In the genomic region with DNA sequence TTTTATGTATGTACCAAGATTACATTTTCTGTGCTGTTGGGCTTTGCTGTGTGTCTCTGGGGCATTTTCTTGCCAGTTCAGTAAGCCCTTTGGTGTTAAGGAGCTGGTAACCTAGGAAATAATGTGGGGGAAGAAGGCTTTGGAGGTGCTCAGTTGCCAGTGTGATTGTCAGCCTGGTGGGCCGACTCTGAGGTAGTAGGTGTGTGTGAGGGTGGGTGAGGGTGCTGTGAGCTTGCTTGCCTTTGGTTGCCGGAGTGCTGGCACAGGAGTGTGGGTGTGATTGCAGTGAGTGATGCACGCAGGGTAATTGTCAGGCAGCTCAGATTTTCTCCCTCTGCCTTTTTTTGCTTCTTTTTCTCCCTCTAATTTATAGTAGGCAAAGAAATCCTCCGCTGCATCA, we compare ENCODE assay signal across 13 mouse cellular contexts.
DNase-seq lines count a peak whose midpoint lies in the region; ATAC-seq and TF ChIP-seq lines count a peak whose summit lies in the region.
"Had no signal": no experiment of that assay in that cellular context is flagged by ENCODE, and none has a peak within 500 bp of the region (broad histone marks: within the 10 kb centered on the region; RNA-seq: fewer than 3 reads in every experiment).

No protein-coding gene starts in this region.

- 0 out of 2 replicates have a peak, but pooled peaks cover 2% of the 10 kb centered on the region for H3K4me1 ChIP-seq in heart, embryonic 11.5 days (ENCODE audit: control insufficient read depth, insufficient read depth, low read length)
- H3K4me1 ChIP-seq: embryonic facial prominence, embryonic 13.5 days had no signal

- H3K4me3 ChIP-seq in heart, embryonic 11.5 days (ENCODE audit: low read depth, low read length) = no peak overlapping the region
- H3K4me3 ChIP-seq in layer of hippocampus, adult 2 months = no peak overlapping the region
- H3K4me3 ChIP-seq: embryonic facial prominence, embryonic 13.5 days; gastrocnemius, adult 2 months had no signal

- H3K9me3 ChIP-seq in heart, embryonic 11.5 days (replicated peaks; ENCODE audit: control insufficient read depth, low read length) = no peaks in the 10 kb centered on the region
- H3K9me3 ChIP-seq: embryonic facial prominence, embryonic 13.5 days had no signal

- no peak overlapping the region for H3K9ac ChIP-seq in heart, embryonic 11.5 days (ENCODE audit: low read depth, low read length)
- H3K9ac ChIP-seq: embryonic facial prominence, embryonic 13.5 days had no signal

- ATAC-seq in heart, embryonic 11.5 days (replicated peaks; ENCODE audit: insufficient number of reproducible peaks, low FRiP score, low TSS enrichment) = 0 out of 2 replicates have a peak, but pooled peaks have one; percentile 35
- no peak for ATAC-seq in megakaryocyte, adult 5-6 weeks (ENCODE audit: poor library complexity, severe bottlenecking)

- no peak for DNase-seq in heart, adult 9 months (ENCODE audit: low spot score in 2 of 2)
- DNase-seq in NIH3T3 (ENCODE audit: low read depth) = peak; percentile 3
- DNase-seq in layer of hippocampus, adult 2 months (ENCODE audit: low spot score in 2 of 2) = peak; percentile 50 to 67
- peak; percentile 64 to 91 for DNase-seq in left cerebral cortex, postnatal 25 days (ENCODE audit: low spot score in 2 of 2)
- DNase-seq in cerebellum, postnatal 25 days = no peak
- DNase-seq in cerebellum, adult 18-20 months = no peak
- DNase-seq: adrenal gland, adult 2 months; cerebellum, adult 8-10 months; gastrocnemius, adult 2 months; spleen, adult 18-20 months had no signal

- 66% methylated on average over 4 of the region's 4 CpGs for WGBS in heart, embryonic 11.5 days (ENCODE audit: insufficient replicate concordance)

- no peaks in the 10 kb centered on the region for H3K27me3 ChIP-seq in heart, embryonic 11.5 days (ENCODE audit: control insufficient read depth, insufficient read depth, low read length)
- H3K27me3 ChIP-seq: embryonic facial prominence, embryonic 13.5 days had no signal

- no peak overlapping the region for H3K27ac ChIP-seq in heart, embryonic 11.5 days (ENCODE audit: low read depth, low read length)
- peak overlapping the region; percentile 87 for H3K27ac ChIP-seq in layer of hippocampus, adult 2 months
- H3K27ac ChIP-seq: embryonic facial prominence, embryonic 13.5 days; gastrocnemius, adult 2 months had no signal

- no peaks in the 10 kb centered on the region for H3K36me3 ChIP-seq in heart, embryonic 11.5 days (ENCODE audit: control insufficient read depth, insufficient read depth, low read length)
- H3K36me3 ChIP-seq: embryonic facial prominence, embryonic 13.5 days had no signal

- no peak overlapping the region for H3K4me2 ChIP-seq in heart, embryonic 11.5 days
- H3K4me2 ChIP-seq: embryonic facial prominence, embryonic 13.5 days had no signal

- TF ChIP-seq CTCF in layer of hippocampus, adult 2 months (conservative IDR thresholded peaks at IDR 0.05) = no peak

- intact Hi-C loops in left cerebral cortex, postnatal 25 days (cut with DNase I) = loop anchor here (1.0 to 2.0 kb wide), 3 partner anchors 24 to 545 kb away; partner anchors contain the start of genes Arl14ep and Kcna4

Comparison
In these comparisons a context has a peak if more than half of its experiments do, and no peak if none do; other contexts are left out.
1. DNase-seq: peak in NIH3T3 (single experiment), layer of hippocampus, adult 2 months (2 of 2) and left cerebral cortex, postnatal 25 days (2 of 2); none in heart, adult 9 months (0 of 2), cerebellum, postnatal 25 days (0 of 2) and cerebellum, adult 18-20 months (0 of 2).